Mouse (Mus musculus): Measurements from ENCODE around the gene Sntn. TPM values are rescaled to one million over a fixed set of nuclear protein-coding genes. Genes with fewer than 3 reads are reported as not detected.

The Sntn gene
- total RNA-seq, 1 experiment = not detected

- Histone ChIP-seq H3K36me3 (ENCODE audit: control insufficient read depth, insufficient read depth, low read length, poor library complexity, severe bottlenecking) (no peaks in the 10 kb centered on the region), H3K9ac (ENCODE audit: insufficient read depth, low read depth, low read length, poor library complexity, severe bottlenecking) (no peak overlapping the region), H3K4me3 (ENCODE audit: insufficient read depth in 1 of 2, low read depth in 1 of 2, low read length in 2 of 2, poor library complexity in 1 of 2, severe bottlenecking in 1 of 2) (no peak overlapping the region), H3K4me1 (ENCODE audit: control insufficient read depth in 2 of 2, insufficient read depth in 2 of 2, low read length in 2 of 2, poor library complexity in 1 of 2) (no peaks in the 10 kb centered on the region), H3K9me3 (ENCODE audit: control insufficient read depth, insufficient read depth, low read depth, low read length) (no peaks in the 10 kb centered on the region), H3K27ac (ENCODE audit: insufficient read depth, low read depth, low read length, poor library complexity, severe bottlenecking) (no peak overlapping the region)
- in situ Hi-C loops (cut with MboI; ENCODE audit: low sequenced_read_pairs in 2 of 2, unreplicated experiment in 2 of 2) = no loop called here
- TF ChIP-seq CHD2 (IDR thresholded peaks at IDR 0.05; ENCODE audit: low read depth, low read length) = no peak
- TF ChIP-seq HCFC1 (IDR thresholded peaks at IDR 0.05; ENCODE audit: borderline replicate concordance, insufficient read depth, low read length) = no peak
- no peak for TF ChIP-seq ZC3H11A (IDR thresholded peaks at IDR 0.05; ENCODE audit: borderline replicate concordance, low read depth, low read length)
- no peak for TF ChIP-seq ZNF384 (IDR thresholded peaks at IDR 0.05; ENCODE audit: low read depth, low read length)
- TF ChIP-seq MAFK (IDR thresholded peaks at IDR 0.05; ENCODE audit: insufficient read depth, low read depth, low read length) = no peak
- DNase-seq (ENCODE audit: low read depth, low spot score) = no peak
These were observed 16.0 kb downstream of the Sntn start for GRCm38 (mm10) chr14:13686716-13687115.

GRCm38 (mm10) chr14:13690426-13690825, 19.8 kb downstream of the Sntn start:
- Histone ChIP-seq H3K9me3 (ENCODE audit: control insufficient read depth, insufficient read depth, low read depth, low read length) (no peaks in the 10 kb centered on the region), H3K4me3 (ENCODE audit: insufficient read depth in 1 of 2, low read depth in 1 of 2, low read length in 2 of 2, poor library complexity in 1 of 2, severe bottlenecking in 1 of 2) (no peak overlapping the region), H3K27ac (ENCODE audit: insufficient read depth, low read depth, low read length, poor library complexity, severe bottlenecking) (no peak overlapping the region), H3K36me3 (ENCODE audit: control insufficient read depth, insufficient read depth, low read length, poor library complexity, severe bottlenecking) (no peaks in the 10 kb centered on the region), H3K9ac (ENCODE audit: insufficient read depth, low read depth, low read length, poor library complexity, severe bottlenecking) (no peak overlapping the region), H3K4me1 (ENCODE audit: control insufficient read depth in 2 of 2, insufficient read depth in 2 of 2, low read length in 2 of 2, poor library complexity in 1 of 2) (no peaks in the 10 kb centered on the region)
- no peak for DNase-seq (ENCODE audit: low read depth, low spot score)
- in situ Hi-C loops (cut with MboI; ENCODE audit: low sequenced_read_pairs in 2 of 2, unreplicated experiment in 2 of 2) = no loop called here
- TF ChIP-seq CHD2 (IDR thresholded peaks at IDR 0.05; ENCODE audit: low read depth, low read length) (no peak), MAFK (IDR thresholded peaks at IDR 0.05; ENCODE audit: insufficient read depth, low read depth, low read length) (no peak), ZC3H11A (IDR thresholded peaks at IDR 0.05; ENCODE audit: borderline replicate concordance, low read depth, low read length) (no peak), ZNF384 (IDR thresholded peaks at IDR 0.05; ENCODE audit: low read depth, low read length) (no peak), HCFC1 (IDR thresholded peaks at IDR 0.05; ENCODE audit: borderline replicate concordance, insufficient read depth, low read length) (no peak)

- in situ Hi-C loops (cut with MboI; ENCODE audit: low sequenced_read_pairs in 2 of 2, unreplicated experiment in 2 of 2) = no loop called here
- H3K4me1 ChIP-seq (ENCODE audit: control insufficient read depth in 2 of 2, insufficient read depth in 2 of 2, low read length in 2 of 2, poor library complexity in 1 of 2) = no peaks in the 10 kb centered on the region
- H3K36me3 ChIP-seq (ENCODE audit: control insufficient read depth, insufficient read depth, low read length, poor library complexity, severe bottlenecking) = no peaks in the 10 kb centered on the region
- DNase-seq (ENCODE audit: low read depth, low spot score) = no peak
- TF ChIP-seq CHD2 (IDR thresholded peaks at IDR 0.05; ENCODE audit: low read depth, low read length) (no peak), ZC3H11A (IDR thresholded peaks at IDR 0.05; ENCODE audit: borderline replicate concordance, low read depth, low read length) (no peak), ZNF384 (IDR thresholded peaks at IDR 0.05; ENCODE audit: low read depth, low read length) (no peak), HCFC1 (IDR thresholded peaks at IDR 0.05; ENCODE audit: borderline replicate concordance, insufficient read depth, low read length) (no peak), MAFK (IDR thresholded peaks at IDR 0.05; ENCODE audit: insufficient read depth, low read depth, low read length) (no peak)
- no peaks in the 10 kb centered on the region for H3K9me3 ChIP-seq (ENCODE audit: control insufficient read depth, insufficient read depth, low read depth, low read length)
- H3K9ac ChIP-seq (ENCODE audit: insufficient read depth, low read depth, low read length, poor library complexity, severe bottlenecking) = no peak overlapping the region
- H3K27ac ChIP-seq (ENCODE audit: insufficient read depth, low read depth, low read length, poor library complexity, severe bottlenecking) = no peak overlapping the region; the same call in 1 of the 2 replicates
- no peak overlapping the region for H3K4me3 ChIP-seq (ENCODE audit: insufficient read depth in 1 of 2, low read depth in 1 of 2, low read length in 2 of 2, poor library complexity in 1 of 2, severe bottlenecking in 1 of 2)
These were observed 61.6 kb downstream of the Sntn start for GRCm38 (mm10) chr14:13732263-13732662.

Other genes starting within 250 kb of the Sntn start
- gene Gm281, start 243.6 kb downstream of the Sntn start, total RNA-seq (2012; rRNA removed) = 0.74 and 1.1 TPM in 2 replicates